Mouse (Mus musculus) erythroblast, embryonic 14.5 days (primary cell): ENCODE results near the gene Armh3.

Experiments
- GATA1 ChIP-seq: IDR thresholded peaks from 2 replicates; pipeline ENCODE4 v1.6.1; 2012; ENCODE audit warnings: low read length, inconsistent platforms, mixed read lengths
- TAL1 ChIP-seq: IDR thresholded peaks from 3 replicates; pipeline ENCODE4 v1.6.1; 2012; ENCODE audit warnings: low read length, inconsistent platforms, mixed read lengths

- TF ChIP-seq TAL1 (no peak), GATA1 (no peak)
These were observed 48.3 kb upstream of the Armh3 start for GRCm38 (mm10) chr19:46046621-46047025.
